Mouse (Mus musculus) megakaryocyte-erythroid progenitor cell, adult 5 weeks (primary cell): Measurements from ENCODE around the gene Impg2. TPM values are rescaled to one million over a fixed set of nuclear protein-coding genes. Genes with fewer than 3 reads are reported as not detected.

Experiments
- polyA plus RNA-seq: library from polyadenylated mRNA; stranded (reverse); fragments of >175 nt; gene quantifications from 2 replicates; pipeline ENCODE4 v1.2.3, GENCODE M21; 2012

The Impg2 gene
- 0.03 TPM in 1 of 2 replicates, not detected in the other for polyA plus RNA-seq

DNA sequence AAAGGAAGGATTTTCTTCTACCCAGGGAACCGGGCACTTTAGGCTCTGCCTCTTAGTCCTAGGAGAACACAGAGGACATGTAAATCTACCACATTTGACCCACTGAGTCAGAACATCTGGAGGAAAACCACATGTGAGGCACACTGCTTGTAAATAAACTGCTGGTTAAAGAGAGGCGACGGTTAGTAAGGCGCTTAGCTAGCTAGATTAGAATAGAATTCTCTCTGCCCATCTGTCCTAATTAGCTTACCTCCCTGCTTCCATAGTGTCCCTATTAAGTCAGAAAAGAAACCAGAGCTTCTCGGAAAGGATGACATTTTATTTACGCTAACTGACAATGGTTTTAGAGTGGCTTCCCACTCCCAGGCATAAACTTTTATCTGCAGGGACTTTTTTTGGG lies at the start of gene Impg2:
Impg2 (plus strand) TSS at position 263 of the 400 bp plus-strand sequence.

Other genes with a start within 250 kb of the Impg2 start
- gene Rpl24, start 238.0 kb upstream of the Impg2 start, polyA plus RNA-seq = 93.8 and 109 TPM in 2 replicates
- 6.7 and 8.1 TPM in 2 replicates for gene Zbtb11, start 230.4 kb upstream of the Impg2 start, polyA plus RNA-seq
- 26.4 and 33.5 TPM in 2 replicates for gene Pcnp, start 174.6 kb upstream of the Impg2 start, polyA plus RNA-seq
- gene Trmt10c, start 166.5 kb upstream of the Impg2 start, polyA plus RNA-seq = 11.7 and 11.8 TPM in 2 replicates
- gene Senp7, start 156.0 kb upstream of the Impg2 start, polyA plus RNA-seq = 15.0 and 16.2 TPM in 2 replicates